Mouse (Mus musculus): ENCODE results near the gene Rad51d.
"Not testable (repeated sequence)": the region's sequence is repeated elsewhere in the genome, so short reads cannot be mapped to it uniquely, and the experiment has no call there.

Rad51d gene

DNA sequence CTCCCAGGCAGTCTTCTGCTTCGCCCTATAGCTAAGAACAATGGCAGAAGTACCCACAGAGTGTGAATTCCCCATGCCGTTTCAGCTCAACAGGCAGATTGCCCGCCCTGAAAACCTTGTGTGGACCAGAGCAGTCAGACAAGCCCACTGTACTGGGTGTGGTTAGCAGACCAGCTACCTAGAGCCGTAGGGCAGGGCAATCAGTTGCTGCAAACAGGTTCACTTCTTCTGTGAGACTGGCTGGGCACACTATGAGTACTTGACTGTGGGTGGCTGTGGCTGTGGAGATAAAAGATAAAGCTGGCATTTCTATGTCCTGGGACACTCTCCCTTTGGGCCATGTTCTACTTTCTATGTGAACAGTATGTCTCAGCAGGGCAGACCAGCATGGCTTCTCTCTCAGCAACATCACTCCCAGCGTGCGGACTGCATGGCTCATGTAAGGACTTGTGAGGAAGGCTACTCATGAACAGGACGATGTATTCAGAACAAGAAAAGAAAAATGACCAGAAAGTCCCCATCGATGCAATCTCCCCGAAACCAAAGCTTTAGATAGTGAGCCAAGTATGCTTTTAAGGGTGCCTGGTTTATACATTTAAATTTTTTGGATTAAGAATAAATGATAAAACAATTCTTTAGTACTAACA lies 35.0 kb downstream of the Rad51d start:
- DNase-seq (ENCODE audit: low spot score): peak; percentile 46

DNA sequence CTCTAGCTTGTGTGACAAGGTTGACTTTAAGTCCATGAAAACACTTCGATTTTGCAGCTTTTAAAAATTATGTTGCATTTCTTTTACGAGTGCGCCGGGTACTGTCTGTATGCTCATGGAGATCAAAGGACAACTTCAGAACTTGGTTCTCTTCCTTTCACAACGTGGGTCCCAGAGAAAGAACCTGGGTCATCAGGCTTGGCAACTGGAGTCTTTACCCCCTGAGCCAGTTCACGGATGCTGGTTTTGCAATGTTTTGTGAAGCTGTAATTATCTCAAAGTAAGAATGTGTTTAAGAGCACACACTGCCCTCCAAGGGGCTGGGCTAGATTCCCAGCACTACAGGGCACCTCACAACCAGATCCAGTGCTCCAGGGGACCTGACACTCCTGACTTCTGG lies 36.3 kb downstream of the Rad51d start:
- no peak for DNase-seq (ENCODE audit: low spot score)

DNA sequence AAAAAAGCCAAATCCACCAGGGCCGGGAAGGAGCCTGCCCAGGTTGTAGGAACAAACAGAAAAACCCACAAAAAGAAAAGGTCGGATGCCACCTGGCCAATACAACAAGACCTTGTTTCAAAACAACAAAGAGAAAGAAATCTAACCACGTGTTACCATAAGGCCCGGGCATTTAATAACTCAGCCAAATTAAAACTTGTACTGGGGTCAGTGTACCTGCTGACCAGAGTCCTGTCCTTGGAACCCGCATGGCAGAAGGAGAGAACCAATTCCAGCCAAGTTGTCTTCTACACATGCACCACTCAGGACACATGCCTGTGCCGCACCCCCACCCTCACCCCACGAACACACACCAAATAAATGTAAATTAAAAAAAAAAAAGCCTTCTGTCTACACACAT lies 37.5 kb downstream of the Rad51d start:
- no peak for DNase-seq (ENCODE audit: low spot score)

DNA sequence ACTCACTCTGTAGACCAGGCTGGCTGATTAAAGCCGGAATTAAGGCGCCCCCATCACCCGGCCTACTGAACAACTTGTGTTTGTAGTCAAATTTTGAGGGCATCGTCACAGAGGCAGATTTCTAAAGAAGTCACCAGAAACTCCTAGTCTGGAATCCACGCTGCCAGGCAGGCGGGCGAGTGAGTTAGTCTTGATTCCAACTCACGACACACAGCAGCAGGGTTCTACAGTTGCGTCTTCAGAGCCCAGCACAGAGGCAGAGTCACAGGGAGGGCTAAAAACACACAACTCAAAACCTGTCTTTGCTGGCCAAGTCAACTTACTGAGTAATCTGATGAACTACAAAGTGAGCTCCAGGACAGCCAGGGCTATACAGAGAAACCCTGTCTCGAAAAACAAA lies 37.9 kb downstream of the Rad51d start:
- DNase-seq (ENCODE audit: low spot score): no peak

DNA sequence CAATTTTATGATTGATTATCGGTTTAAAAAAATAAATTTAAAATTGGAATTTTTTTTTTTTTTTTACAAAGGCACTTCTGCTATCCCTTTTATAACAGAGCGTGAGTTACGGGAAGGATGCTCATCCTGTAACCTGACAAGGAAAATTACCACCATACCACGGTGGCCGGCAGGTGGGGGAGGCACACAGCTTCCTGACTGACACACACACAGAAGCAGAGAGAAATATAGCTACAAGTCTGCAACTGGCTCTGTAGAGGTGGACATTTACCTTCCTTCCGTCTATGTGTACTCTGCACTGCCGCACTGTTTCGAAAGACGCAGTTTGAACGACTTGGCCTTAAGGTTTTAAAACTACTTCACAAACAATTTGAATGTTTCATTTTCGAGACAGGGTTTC lies 38.3 kb downstream of the Rad51d start:
- no peak for DNase-seq (ENCODE audit: low spot score)

DNA sequence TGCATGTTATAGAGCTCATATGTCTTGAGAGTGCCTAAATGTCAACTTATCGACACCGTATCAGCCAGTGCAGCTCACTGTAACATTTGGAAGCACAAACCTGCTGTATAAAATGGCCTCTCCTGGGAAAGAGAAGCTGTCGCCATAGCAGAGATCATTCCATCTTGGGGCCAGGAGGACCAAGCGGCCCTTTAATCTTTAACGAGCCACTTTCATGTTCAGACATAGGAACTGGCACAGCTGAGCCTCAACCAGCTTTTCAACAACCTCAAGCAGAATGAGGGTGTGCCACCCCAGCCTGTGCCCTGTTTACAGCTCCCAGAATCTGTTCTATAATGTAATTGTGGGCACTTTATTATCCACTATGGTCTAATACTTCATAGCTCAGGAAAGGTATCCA lies 40.2 kb downstream of the Rad51d start:
- DNase-seq (ENCODE audit: low spot score): no peak

DNA sequence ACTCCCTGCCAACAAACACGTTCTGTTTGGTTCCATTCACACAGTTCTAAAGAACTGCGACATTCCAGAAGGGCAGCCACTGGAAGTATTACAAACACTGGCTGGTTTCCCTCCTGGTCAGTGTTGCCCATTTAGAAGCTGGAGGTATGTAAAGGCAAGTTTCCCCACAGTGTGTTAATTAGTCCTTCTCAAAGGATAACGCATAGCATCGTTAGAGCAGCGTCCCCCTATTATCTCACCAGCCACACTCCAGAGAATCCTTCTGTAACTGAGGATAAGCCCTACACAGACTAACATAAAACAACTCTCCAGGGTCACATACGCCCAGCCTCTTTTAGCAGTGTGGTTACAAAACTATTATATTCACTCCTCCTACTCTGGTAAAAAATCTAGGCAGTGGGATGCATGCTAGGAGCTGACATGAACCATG lies 42.8 kb downstream of the Rad51d start:
- DNase-seq (ENCODE audit: low spot score): peak; percentile 58

DNA sequence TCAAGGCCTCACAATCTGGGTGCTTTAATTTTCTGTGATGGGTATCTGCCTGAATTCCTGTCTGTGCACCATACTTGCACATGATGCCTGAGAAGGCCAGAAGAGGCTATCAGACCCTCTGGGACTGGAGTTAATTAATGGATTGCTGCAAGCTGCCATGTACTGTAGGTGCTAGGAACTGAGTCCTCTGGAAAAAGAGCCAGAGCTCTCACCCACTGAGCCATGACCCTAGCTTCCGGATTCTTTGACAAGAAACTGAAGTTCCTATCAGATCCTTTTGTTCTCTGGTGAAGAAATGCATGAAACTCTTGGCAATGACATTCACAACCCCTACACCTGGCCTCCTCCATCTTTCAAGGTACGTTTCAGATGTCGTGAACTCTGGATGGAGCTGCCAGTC lies 43.5 kb downstream of the Rad51d start:
- DNase-seq (ENCODE audit: low spot score): no peak

DNA sequence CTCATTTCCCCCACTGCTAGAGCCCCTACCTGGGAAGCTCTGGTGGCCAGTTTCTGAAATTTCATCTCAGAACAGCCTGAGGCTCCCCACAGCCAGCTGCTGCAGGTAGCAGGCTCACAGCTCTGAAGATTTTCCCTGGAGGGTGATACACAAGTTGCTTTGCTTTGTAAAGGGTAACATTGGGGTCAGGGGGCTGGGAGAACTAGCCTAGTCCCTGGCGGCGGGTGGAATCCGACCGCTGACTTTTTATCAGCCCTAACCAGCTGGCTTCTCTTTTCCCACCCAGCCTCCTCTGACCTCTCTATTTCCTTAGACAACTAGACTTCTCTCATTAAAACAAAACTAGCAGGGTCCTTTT lies 44.4 kb downstream of the Rad51d start:
- DNase-seq (ENCODE audit: low spot score): peak; percentile 64

DNA sequence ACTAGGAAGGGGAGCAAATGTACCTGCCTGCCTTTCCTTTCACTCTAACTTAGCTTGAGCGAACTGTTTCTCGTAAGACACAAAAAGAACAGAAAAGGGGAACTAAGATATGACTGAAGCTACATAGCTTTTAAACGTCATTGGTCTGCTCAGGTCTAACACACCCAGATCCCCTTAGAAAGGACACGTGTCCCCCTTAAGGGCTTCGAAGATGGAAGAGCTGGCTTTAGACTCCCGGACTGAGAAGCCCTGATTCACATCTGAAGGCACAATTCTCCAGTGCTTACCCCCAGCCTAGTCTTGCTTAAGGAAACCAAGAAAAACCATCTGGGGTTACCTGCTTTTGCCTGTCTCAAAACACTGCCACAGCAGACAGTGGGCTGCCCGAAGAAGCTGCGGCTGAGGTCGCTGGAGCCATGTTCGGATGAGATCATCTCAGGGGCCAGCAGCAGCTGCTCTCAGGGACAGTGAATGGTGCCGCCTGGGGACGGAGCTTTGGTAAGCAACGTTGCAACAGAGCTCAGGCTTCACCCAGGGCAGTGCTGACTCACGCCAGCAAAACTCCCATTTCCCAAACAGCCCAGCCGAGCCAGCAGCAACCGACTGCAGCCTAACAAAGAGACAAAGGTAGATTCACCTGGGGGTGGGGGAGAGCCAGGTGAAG lies 44.9 kb downstream of the Rad51d start:
- peak; percentile 72 for DNase-seq (ENCODE audit: low spot score)

DNA sequence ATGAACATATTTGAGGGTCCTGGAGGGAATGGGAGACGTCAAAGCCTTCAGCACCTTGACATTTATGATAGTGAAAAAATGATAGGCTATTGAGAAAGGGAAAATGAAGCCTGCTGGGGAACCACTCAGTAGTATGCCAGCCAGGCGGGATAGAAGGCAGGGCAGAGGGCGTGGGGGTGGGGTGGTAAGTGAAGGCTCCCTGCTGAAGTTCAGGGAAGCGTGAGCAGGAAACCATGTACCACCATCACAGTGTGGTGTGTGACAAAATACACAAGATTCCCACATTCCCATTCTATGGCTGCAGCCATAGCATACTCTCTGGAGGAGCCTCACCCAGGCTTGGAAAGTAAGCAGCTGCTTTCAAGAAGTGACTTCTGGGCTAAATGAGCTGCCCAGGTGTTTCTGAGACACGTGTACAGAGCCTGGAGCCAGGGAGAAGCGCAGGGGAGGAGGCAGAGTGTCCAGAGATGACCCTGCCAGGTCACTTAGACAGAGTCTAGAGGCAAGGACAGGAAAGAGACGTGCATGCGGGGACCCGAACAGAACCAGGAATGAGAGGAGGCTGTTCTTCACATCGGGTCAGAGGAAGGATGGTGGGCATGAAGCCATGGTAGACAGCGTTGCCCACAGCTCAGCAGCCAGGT lies 45.5 kb downstream of the Rad51d start:
- no peak for DNase-seq (ENCODE audit: low spot score)

DNA sequence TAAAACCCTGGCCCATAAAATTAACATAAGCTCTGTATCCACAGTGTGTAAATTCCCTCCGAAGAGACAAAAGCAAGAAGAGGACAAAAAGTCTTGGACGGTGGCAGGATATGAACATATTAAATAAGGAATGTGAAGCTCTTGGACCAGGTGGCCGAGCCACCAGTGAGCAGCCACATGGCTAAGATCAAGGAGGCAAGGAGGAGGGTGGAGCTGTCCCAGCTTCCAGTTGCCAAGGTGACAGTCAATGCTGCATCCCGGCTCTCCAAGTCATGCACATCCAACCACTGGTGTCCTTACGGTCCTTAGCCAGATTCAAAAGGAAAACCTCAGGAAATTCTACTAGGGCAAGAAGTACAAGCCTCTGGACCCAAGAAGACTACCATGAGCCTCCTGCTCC lies 51.9 kb downstream of the Rad51d start:
- DNase-seq (ENCODE audit: low spot score): no peak

DNA sequence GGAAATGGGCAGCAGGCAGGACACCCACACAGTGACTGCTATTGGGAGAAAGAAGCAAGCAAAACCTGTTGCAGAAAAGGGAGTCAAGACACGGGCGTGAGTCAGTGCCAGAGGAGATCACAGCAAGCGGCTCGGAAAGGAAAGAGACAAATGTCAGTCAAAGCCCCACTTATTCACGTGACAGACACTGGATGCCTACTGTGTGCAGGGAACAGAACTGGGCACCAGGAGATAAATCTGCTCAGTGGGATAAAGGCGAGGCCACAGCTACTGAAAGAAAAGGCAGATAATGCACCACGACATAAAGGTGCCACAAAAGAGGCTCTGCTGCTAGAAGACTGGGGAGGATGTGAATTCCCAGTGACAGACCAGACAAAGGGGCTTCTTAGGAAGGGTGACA lies 52.6 kb downstream of the Rad51d start:
- no peak for DNase-seq (ENCODE audit: low spot score)

DNA sequence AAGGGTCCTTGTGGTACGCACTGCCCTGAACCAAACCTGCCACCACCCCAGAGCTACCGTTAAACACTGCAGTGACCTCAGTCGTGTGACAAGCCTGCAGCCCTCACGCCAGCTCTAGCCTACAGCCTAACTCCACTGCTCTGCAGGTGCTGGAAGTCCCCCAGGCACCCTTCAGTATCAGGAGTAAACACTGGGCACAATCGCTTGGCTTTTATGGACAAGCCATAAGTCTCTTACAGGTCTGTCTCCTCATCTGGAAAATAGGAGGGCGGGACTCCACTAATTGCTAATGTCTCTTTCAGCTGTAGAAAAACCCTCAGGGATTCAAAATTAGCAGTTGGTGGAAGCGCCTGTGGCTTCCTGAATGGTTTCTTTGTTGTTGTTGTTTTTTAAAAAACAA lies 53.2 kb downstream of the Rad51d start:
- no peak for DNase-seq (ENCODE audit: low spot score)

DNA sequence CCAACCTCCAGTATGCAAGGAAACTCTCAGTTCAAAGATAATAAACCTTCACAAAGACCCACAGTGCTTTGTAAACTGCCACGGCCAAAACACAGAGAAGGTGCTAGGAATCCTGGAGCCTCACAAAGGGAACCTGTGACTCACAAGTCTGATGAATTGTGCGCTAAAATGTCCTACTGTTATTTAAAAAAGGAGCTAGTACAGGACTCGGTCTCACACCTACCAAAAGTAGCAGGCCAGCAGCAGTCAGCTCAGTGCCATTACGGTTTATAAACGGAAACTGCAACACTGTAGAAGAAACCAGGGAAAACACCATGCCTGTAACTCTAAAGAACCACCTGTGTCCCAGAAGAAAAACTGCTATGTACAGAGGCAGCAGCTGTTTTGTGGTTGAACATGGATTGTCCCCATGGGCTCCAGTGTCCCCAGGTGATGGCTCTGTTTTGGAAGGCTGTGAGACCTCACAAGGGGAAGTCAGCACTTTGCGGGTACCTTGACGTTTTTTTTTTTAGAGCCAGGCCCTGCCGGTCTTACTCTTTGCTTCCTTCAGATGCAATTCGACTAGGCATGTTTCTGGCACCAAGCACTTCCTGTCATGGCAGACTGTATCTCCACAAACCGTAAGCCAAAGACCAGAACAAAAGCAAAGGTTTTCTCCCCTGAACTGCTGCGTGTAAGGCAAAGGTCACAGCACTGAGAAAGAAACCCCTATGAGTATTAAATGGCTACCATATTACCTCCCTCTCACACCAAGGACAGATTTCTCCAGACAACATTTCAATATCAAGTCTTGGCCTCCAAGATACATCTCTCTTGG lies 54.6 kb downstream of the Rad51d start:
- DNase-seq (ENCODE audit: low spot score): no peak

DNA sequence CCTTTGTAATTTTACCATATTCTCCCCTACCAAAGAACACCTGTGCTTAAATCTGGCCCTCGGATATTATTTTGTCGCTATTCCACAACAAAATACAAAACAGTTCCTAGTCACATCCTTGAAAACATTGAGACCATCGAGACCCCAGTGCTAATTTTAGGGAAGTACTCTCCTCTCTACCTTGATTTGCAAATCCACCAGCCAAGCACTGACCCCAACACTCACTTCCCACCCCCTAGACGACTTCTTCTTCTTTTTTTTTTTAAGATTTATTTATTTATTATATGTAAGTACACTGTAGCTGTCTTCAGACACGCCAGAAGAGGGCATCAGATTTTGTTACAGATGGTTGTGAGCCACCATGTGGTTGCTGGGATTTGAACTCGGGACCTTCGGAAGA lies 56.1 kb downstream of the Rad51d start:
- not testable (repeated sequence) for DNase-seq (ENCODE audit: low spot score)

DNA sequence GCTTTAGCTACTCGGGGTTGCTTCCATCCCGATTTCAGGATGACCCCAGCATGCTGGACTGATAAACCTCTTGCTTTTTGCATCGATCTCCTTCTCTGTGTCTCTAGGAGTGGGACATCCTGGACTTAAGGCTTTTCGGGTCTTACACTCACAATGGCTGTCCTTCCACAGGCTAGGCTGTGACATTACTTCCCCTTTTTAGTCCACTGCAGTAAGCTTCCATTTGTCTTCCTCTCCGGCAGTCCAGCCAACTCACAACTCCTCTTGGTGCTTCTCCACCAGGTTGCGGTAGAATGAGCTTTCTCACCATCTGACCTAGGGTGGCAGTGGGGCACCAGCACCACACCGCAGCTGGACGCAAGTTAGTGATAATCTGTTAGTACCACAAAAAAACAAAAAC lies 56.5 kb downstream of the Rad51d start:
- DNase-seq (ENCODE audit: low spot score): no peak

DNA sequence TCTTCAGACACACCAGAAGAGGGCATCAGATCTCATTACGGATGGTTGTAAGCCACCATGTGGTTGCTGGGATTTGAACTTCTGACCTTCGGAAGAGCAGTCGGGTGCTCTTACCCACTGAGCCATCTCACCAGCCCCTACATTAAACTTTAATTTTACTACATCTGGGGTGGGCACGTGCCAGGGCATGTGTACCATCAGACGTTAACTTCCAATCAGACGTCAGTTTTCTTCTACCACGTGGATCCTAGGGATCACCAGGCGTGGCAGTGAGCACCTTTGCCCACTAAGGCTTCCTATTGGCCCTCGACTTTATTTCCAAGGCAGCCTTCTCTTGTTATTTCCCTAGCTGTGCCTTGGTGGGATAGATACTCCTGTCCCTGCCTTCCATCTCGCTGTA lies 58.0 kb downstream of the Rad51d start:
- not testable (repeated sequence) for DNase-seq (ENCODE audit: low spot score)

DNA sequence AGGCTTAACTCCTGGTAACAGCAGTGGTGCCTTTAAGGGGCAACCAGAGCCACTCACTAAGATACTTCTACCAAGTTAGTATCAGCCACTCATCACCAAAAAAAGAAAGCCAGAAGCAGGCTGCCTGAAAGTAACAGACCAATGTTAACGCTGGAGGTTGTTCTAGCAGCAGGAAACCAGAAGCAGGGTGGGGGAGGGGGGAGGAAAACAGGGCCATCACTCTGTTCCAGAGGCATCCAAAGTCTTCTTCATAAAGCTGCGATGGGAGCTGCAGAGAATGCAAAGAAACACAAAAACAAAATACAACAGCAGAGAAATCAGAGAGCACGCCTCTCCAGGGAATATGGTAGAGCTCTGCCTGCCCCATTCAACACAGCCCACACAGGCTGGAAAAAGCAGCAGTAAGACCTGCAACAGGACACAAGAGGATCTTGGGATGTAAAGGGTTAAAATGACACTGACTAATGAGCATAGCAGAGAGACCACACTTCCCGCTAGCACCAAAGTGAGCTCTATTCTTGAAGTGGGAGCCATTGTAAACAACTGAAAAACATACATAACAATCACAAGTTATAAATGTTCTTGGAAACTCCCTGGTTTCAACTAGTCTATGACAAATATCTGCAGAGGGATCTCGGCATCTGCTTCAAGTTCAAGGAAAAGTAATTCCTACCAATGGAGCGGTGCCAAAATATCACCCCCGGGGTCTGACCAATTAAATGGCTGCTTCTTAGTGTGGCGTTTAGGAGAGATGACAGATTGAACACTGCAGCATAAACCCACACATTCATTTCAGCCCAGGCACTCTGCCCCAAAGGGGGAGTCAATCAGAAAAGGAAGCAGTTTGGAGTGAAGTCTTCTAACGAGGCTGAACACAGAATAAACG lies 59.2 kb downstream of the Rad51d start:
- no peak for DNase-seq (ENCODE audit: low spot score)

DNA sequence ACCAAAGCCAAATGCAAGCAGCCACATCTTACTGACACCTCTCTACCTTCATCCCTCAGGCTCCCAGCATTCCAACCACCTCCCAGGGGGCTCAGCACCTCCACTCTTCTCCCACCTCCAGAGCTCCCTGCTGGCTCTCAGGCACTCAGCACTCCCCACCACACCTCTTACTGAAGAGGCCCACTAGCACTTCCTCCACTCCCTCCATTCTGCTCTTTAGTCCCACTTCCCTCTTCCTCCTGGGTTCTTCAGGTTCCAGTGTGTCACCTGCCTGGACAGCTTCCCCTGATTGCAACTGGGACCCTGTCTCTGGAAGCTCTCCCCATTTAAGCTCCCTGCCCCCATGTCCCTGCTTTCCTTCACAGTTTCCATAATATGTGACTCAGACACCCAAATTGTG lies 63.6 kb downstream of the Rad51d start:
- no peak for DNase-seq (ENCODE audit: low spot score)

Measured in spleen, adult 12 weeks (tissue).